Mouse (Mus musculus) Muller cell, postnatal 12 days (primary cell): ENCODE data around the gene Gm20870.
"Not testable (repeated sequence)": the region's sequence is repeated elsewhere in the genome, so short reads cannot be mapped to it uniquely, and the experiment has no call there.

Source experiments
- DNase-seq: peaks from one replicate; pipeline ENCODE4 v3.0.0-alpha.2; 2015; ENCODE audit errors: inconsistent ontology term

The Gm20870 gene

DNA sequence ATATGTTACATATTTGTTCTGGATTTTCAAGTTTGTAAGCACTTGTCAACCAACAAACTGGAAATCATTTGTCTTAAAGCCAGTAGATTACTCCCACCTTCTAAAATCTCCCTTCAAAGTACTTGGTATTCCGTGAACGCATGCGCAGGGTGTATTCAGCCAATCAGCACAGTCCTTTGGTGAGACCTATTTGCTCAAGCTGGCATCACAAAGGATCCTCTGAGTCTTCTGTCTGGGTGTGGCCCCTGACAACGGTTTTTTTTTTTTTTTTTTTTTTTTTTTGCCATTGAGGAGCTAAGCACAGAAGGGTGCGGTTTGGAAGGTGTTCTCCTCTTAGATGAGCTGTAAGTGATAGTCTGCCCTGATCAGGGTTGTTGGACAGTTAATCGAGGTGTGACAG, at the start of gene Gm20870:
Gm20870 (plus strand) TSS at position 301 of the 400 bp plus-strand sequence.
- DNase-seq, result not testable (repeated sequence)
